Mouse (Mus musculus): ENCODE measurements around the gene Smyd5. TPM values are rescaled to one million over a fixed set of nuclear protein-coding genes. Genes with fewer than 3 reads are reported as not detected.
A peak's percentile ranks its signal among the peaks of the same experiment; 100 is the strongest.
"Not testable (repeated sequence)": the region's sequence is repeated elsewhere in the genome, so short reads cannot be mapped to it uniquely, and the experiment has no call there.

Gene Smyd5
- polyA plus RNA-seq, 1 experiment from 2014 or later: 75.1 TPM

GRCm38 (mm10) chr6:85450140-85450539 is 18.4 kb downstream of the Smyd5 start:
- not testable (repeated sequence) for H3K27ac ChIP-seq; ATAC-seq (replicated peaks; ENCODE audit: low FRiP score); H3K27me3 ChIP-seq; H3K9ac ChIP-seq; H3K9me3 ChIP-seq (replicated peaks)
- H3K4me2 ChIP-seq: peak overlapping the region; percentile 83
- peaks cover 28% of the 10 kb centered on the region for H3K36me3 ChIP-seq
- H3K4me1 ChIP-seq: peaks cover 41% of the 10 kb centered on the region
- H3K4me3 ChIP-seq (replicated peaks): peak overlapping the region; percentile 74
- WGBS: 66% methylated on average over 1 of the region's 1 CpGs

GRCm38 (mm10) chr6:85450697-85451663 is 19.2 kb downstream of the Smyd5 start, which contains the start of gene Cct7:
Cct7 (plus strand) TSS chr6:85451514.
- Histone ChIP-seq H3K4me1 (peaks cover 35% of the 10 kb centered on the region), H3K4me2 (peak within 1 kb of the TSS; percentile 83), H3K9me3 (replicated peaks) (no peaks in the 10 kb centered on the region), H3K9ac (peak within 1 kb of the TSS; percentile 84), H3K27ac (peak within 1 kb of the TSS; percentile 93), H3K36me3 (peaks cover 20% of the 10 kb centered on the region), H3K4me3 (replicated peaks) (peak within 1 kb of the TSS; percentile 74), H3K27me3 (no peaks in the 10 kb centered on the region)
- WGBS: 2% methylated on average over 92 of the region's 96 CpGs
- ATAC-seq (replicated peaks; ENCODE audit: low FRiP score): peak; percentile 95

GRCm38 (mm10) chr6:85451664-85452410 is 20.0 kb downstream of the Smyd5 start, which contains the start of gene Pradc1:
Pradc1 (minus strand) TSS chr6:85451970.
- Histone ChIP-seq H3K4me2 (peak within 1 kb of the TSS; percentile 83), H3K27me3 (no peaks in the 10 kb centered on the region), H3K4me1 (peaks cover 35% of the 10 kb centered on the region), H3K27ac (peak within 1 kb of the TSS; percentile 93), H3K9ac (peak within 1 kb of the TSS; percentile 84), H3K36me3 (peaks cover 14% of the 10 kb centered on the region), H3K4me3 (replicated peaks) (peak within 1 kb of the TSS; percentile 74), H3K9me3 (replicated peaks) (no peaks in the 10 kb centered on the region)
- ATAC-seq (replicated peaks; ENCODE audit: low FRiP score): peak; percentile 93
- WGBS: under 1% methylated on average over 54 of the region's 54 CpGs

- peak; percentile 13; the same call in 1 of the 2 replicates for ATAC-seq (replicated peaks; ENCODE audit: low FRiP score)
Observed at GRCm38 (mm10) chr6:85452411-85452665, 20.5 kb downstream of the Smyd5 start.

GRCm38 (mm10) chr6:85452816-85453215 is 21.0 kb downstream of the Smyd5 start:
- H3K9ac ChIP-seq: peak overlapping the region; percentile 84
- H3K27ac ChIP-seq: peak overlapping the region; percentile 93
- peak overlapping the region; percentile 83 for H3K4me2 ChIP-seq
- no peak for ATAC-seq (replicated peaks; ENCODE audit: low FRiP score)
- H3K4me3 ChIP-seq (replicated peaks): peak overlapping the region; percentile 74
- H3K4me1 ChIP-seq: peaks cover 35% of the 10 kb centered on the region
- H3K27me3 ChIP-seq: no peaks in the 10 kb centered on the region
- 0 out of 2 replicates have a peak, but pooled peaks cover 12% of the 10 kb centered on the region for H3K36me3 ChIP-seq
- no peaks in the 10 kb centered on the region for H3K9me3 ChIP-seq (replicated peaks)
- WGBS: 5% methylated on average over 7 of the region's 7 CpGs

More at GRCm38 (mm10) chr6:85452411-85452665, 20.5 kb downstream of the Smyd5 start:
- Histone ChIP-seq H3K4me1 (peaks cover 35% of the 10 kb centered on the region), H3K9me3 (replicated peaks) (no peaks in the 10 kb centered on the region), H3K27me3 (no peaks in the 10 kb centered on the region), H3K4me2 (peak overlapping the region; percentile 83), H3K4me3 (replicated peaks) (peak overlapping the region; percentile 74), H3K36me3 (0 out of 2 replicates have a peak, but pooled peaks cover 12% of the 10 kb centered on the region), H3K27ac (peak overlapping the region; percentile 93), H3K9ac (peak overlapping the region; percentile 84)
- under 1% methylated on average over 15 of the region's 15 CpGs for WGBS

GRCm38 (mm10) chr6:85459621-85460020 is 27.8 kb downstream of the Smyd5 start:
- ATAC-seq (replicated peaks; ENCODE audit: low FRiP score): no peak
- Histone ChIP-seq H3K9me3 (replicated peaks) (no peaks in the 10 kb centered on the region), H3K36me3 (peaks cover 70% of the 10 kb centered on the region), H3K9ac (no peak overlapping the region), H3K4me2 (no peak overlapping the region), H3K27me3 (no peaks in the 10 kb centered on the region), H3K27ac (no peak overlapping the region), H3K4me3 (replicated peaks) (no peak overlapping the region), H3K4me1 (peaks cover 7% of the 10 kb centered on the region; the same call in 1 of the 2 replicates)
- WGBS: 93% methylated on average over 2 of the region's 2 CpGs

GRCm38 (mm10) chr6:85465381-85465780 is 33.6 kb downstream of the Smyd5 start:
- Histone ChIP-seq H3K4me1 (no peaks in the 10 kb centered on the region), H3K4me2 (no peak overlapping the region), H3K9ac (no peak overlapping the region), H3K36me3 (peaks cover 96% of the 10 kb centered on the region), H3K27me3 (no peaks in the 10 kb centered on the region), H3K4me3 (replicated peaks) (no peak overlapping the region), H3K27ac (no peak overlapping the region), H3K9me3 (replicated peaks) (no peaks in the 10 kb centered on the region)
- ATAC-seq (replicated peaks; ENCODE audit: low FRiP score): no peak

- Histone ChIP-seq H3K4me2 (no peak overlapping the region), H3K36me3 (peaks cover 51% of the 10 kb centered on the region), H3K9me3 (replicated peaks) (no peaks in the 10 kb centered on the region), H3K4me1 (no peaks in the 10 kb centered on the region), H3K27ac (no peak overlapping the region), H3K9ac (no peak overlapping the region), H3K27me3 (0 out of 2 replicates have a peak, but pooled peaks cover 3% of the 10 kb centered on the region), H3K4me3 (replicated peaks) (no peak overlapping the region)
- ATAC-seq (replicated peaks; ENCODE audit: low FRiP score): 0 out of 2 replicates have a peak, but pooled peaks have one; percentile 20
- WGBS: 75% methylated on average over 5 of the region's 5 CpGs
Observed at GRCm38 (mm10) chr6:85469660-85470430, 38.1 kb downstream of the Smyd5 start.

- Histone ChIP-seq H3K9me3 (replicated peaks) (no peaks in the 10 kb centered on the region), H3K4me3 (replicated peaks) (no peak overlapping the region), H3K9ac (no peak overlapping the region), H3K4me2 (no peak overlapping the region), H3K36me3 (peaks cover 30% of the 10 kb centered on the region), H3K27me3 (0 out of 2 replicates have a peak, but pooled peaks cover 3% of the 10 kb centered on the region), H3K27ac (no peak overlapping the region), H3K4me1 (no peaks in the 10 kb centered on the region)
- 57% methylated on average over 8 of the region's 8 CpGs for WGBS
- no peak for ATAC-seq (replicated peaks; ENCODE audit: low FRiP score)
Observed at GRCm38 (mm10) chr6:85471962-85472361, 40.2 kb downstream of the Smyd5 start.

GRCm38 (mm10) chr6:85472542-85472941 is 40.8 kb downstream of the Smyd5 start:
- ATAC-seq (replicated peaks; ENCODE audit: low FRiP score): no peak
- no peak overlapping the region for H3K4me2 ChIP-seq
- peaks cover 24% of the 10 kb centered on the region for H3K36me3 ChIP-seq
- 63% methylated on average over 5 of the region's 5 CpGs for WGBS
- H3K4me3 ChIP-seq (replicated peaks): no peak overlapping the region
- peaks cover 6% of the 10 kb centered on the region for H3K27me3 ChIP-seq
- no peak overlapping the region for H3K27ac ChIP-seq
- H3K4me1 ChIP-seq: no peaks in the 10 kb centered on the region
- H3K9ac ChIP-seq: no peak overlapping the region
- no peaks in the 10 kb centered on the region for H3K9me3 ChIP-seq (replicated peaks)

- 87% methylated on average over 3 of the region's 3 CpGs for WGBS
- Histone ChIP-seq H3K4me2 (no peak overlapping the region), H3K9me3 (replicated peaks) (no peaks in the 10 kb centered on the region), H3K27me3 (peaks cover 25% of the 10 kb centered on the region), H3K27ac (no peak overlapping the region), H3K4me3 (replicated peaks) (no peak overlapping the region), H3K9ac (no peak overlapping the region), H3K4me1 (peaks cover 4% of the 10 kb centered on the region; the same call in 1 of the 2 replicates), H3K36me3 (no peaks in the 10 kb centered on the region)
- no peak for ATAC-seq (replicated peaks; ENCODE audit: low FRiP score)
Observed at GRCm38 (mm10) chr6:85475581-85475980, 43.8 kb downstream of the Smyd5 start.

Data from kidney, embryonic 15.5 days (tissue).